Mouse (Mus musculus): ENCODE measurements around the gene Cfap73.

The Cfap73 gene

DNA sequence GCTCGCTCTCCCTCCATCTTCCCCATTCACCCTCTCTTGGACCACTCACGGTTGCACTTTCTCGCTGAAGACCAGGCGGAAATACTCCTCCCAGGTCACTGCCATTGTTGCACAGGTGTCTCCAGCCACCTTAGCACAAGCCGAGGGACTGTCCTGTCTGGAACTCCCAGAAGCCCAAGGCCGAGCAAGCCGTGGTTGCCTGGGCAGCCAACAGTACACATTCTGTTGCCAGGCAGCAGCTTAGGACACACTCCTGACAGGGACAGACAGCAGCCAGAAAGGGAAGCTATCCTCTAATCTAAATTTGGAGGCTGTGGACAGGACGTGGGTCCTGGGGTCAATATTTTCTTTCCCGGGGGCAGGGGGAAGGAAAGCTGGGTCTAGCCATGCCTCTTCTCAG lies at the start of gene Cfap73:
Cfap73 (minus strand) TSS at position 105 of the 400 bp plus-strand sequence.
- no peak for DNase-seq (ENCODE audit: low read depth in 1 of 2, low spot score in 2 of 2)

DNA sequence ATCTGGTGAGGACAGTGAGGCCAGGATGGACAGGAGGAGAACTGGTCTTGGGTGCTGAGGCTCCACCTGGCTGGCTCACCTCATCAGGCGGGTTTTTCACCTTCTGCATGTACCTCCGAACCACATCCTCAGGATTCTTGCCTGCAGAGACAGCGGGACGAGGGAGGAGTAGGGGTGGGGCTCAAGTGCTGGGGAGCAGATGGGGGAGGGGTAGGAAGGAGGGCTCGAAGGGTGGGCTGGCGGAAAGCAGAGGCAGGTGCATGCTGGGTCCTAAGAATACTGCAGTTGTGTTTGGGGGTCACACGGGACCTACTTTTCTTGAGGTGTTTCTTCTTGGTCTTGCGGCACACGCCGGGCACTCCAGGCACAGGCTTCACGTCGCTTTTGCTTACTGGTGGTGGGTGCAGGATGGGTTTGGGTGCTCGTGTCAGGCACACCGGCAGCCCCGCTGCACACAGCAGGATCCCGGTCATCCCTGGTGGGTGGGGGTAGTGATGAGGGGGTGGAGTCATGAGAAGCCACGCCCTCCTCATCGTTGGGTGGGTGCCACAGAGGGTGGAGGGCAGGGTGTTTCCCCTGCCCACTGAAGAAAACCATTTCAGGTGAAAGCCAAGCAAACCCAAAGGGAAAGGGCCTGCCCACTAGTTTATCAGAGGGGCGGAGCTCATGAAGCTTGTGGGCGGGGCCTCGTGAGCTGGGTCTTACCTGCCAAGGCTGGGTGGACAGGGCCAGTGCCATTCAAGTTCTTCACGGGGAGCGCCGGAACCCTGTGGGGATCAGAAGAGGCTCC lies 49.1 kb upstream of the Cfap73 start:
- DNase-seq (ENCODE audit: low read depth in 1 of 2, low spot score in 2 of 2), result no peak

- no peak for DNase-seq (ENCODE audit: low read depth in 1 of 2, low spot score in 2 of 2)
Measured at GRCm38 (mm10) chr5:120680918-120681317, 46.9 kb upstream of the Cfap73 start.

DNA sequence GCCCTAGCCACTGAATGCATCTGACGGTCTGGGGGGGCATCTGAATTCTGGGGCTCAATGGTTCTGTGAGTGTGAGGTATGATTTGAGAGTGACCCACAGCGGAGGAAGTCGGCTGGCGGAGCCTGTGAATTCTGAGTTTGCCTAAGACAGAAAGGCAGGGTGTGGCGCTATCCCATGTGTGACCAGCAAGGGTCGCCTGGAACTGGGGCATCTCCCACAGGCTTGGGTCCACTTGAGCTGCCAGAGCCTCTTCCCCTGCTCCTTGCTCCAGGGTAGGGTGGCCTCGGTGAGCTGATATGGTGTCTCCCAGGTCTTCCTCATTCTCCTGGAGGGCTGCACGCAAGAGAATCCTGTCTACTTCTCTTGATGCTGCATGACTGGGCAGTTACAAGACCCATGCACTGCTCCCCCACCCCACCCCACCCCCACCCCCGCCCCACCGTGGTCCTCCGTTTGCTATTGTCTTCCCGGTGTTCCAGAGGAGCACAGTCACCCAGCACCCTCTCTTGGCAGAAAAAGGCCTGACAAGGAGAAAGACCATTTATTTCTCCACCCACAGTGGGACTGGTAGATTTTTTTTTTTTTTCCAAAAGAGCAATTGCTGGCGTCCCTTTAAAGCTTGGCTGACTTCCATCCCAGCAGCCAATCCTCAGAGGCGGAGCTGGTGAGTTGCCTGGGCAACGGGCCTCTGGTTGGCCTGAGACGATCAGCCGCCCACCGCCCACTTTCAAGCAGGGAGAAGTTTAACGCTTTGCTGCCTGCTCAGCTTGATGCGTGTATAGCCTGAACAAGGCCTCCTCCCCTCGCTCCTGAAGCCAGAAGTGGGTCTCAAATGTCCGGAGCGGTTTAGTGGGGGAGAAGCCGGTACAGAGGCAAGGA lies 45.9 kb upstream of the Cfap73 start:
- no peak for DNase-seq (ENCODE audit: low read depth in 1 of 2, low spot score in 2 of 2)

- DNase-seq (ENCODE audit: low read depth in 1 of 2, low spot score in 2 of 2), result no peak
Measured at GRCm38 (mm10) chr5:120677516-120677915, 43.5 kb upstream of the Cfap73 start.

DNA sequence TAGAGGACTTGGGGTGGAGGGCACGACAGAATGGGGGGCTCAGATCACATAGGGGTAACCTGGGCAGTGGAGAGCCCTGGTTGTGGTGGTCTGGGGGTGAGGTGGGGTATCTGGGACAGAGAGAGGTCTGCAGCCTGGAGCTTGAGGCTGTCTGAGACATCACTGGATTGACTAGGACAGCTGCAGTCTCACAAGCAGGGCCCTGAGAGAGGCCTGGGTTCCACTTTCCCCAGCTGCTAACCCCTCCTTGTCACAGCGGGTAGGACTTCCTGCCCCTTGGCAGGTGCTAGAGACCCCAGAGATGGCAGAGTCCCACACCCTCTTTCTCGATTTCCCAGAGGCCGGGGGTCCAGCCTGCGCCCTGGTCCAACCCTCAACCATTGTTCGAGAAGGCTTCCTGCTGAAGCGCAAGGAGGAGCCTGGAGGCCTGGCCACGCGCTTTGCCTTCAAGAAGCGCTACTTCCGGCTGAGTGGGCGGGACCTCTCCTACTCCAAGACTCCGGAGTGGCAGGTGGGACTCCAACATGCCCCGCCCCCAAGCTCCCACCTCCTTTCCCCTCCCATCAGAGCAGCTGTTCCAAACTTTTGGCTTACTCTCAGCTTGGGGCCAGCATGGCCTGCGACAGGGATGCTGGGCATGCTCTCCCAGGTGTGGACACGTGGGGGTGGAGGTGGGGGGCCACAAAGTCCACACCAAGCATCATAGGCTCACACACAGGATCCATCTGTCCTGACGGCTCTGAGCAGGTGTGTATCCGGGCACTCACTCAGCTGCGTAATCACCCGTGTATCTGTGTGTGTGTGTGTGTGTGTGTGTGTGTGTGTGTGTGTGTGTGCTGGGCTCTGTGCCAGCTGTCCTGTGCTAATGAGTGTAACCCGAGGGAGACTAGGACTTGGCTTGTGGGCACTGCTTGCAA lies 40.5 kb upstream of the Cfap73 start:
- no peak for DNase-seq (ENCODE audit: low read depth in 1 of 2, low spot score in 2 of 2)

DNA sequence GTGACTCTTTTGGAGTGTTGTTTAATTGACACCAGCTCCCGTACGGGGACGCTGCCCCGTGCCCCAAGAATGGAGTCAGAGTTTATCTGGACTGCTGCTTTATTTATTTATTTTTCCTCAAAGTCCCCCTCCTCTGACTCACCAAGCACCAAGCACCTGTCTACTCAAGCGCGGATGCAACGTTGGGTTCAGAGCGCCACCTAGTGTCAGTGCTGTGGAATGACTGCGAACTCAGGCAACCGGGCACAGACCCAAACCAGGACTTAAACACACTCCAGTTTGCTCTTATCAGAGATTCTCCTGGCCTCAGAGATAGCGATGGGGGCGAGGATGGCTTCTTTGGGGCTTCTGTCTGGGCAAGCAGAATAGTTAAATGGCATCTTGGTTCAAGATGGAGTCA lies 39.6 kb upstream of the Cfap73 start:
- no peak for DNase-seq (ENCODE audit: low read depth in 1 of 2, low spot score in 2 of 2)

DNA sequence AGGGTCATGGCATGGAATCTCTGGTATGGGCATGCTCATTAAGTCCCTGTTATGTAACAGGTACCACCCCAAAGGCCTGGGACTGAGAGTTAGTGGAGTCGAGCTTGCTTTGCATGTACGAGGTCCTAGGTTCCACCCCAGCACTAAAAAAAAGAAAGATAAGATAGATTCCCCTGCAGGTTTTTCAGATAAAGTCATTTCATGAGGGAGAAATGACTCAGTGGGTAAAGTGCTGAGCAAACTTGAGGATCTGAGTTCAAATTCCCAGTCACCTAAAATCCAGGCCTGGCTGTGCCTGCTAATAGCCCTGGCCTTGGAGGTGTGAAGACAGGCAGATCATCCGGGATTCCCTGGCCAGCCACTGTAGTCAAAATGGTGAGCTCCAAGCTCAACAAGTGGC lies 37.8 kb upstream of the Cfap73 start:
- DNase-seq (ENCODE audit: low read depth in 1 of 2, low spot score in 2 of 2), result no peak

GRCm38 (mm10) chr5:120670132-120670531 lies 36.1 kb upstream of the Cfap73 start:
- no peak for DNase-seq (ENCODE audit: low read depth in 1 of 2, low spot score in 2 of 2)

DNA sequence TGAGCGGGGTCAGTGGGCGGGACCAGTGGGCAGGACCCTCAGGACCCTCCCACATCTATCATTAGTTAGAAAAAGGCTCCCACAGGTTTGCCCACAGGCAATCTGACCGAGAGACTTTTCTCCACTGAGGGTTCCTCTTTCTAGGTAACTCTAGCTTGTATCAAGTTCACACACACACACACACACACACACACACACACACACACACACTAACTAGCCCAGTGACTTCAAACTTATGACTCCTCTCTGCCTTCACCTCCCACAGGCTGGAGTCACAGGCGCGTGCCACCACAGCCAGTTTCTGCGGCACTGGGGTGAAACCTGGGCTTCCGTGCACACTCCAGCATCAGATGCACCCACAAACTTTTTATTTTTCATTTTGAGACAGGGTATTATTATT lies 34.7 kb upstream of the Cfap73 start:
- no peak for DNase-seq (ENCODE audit: low read depth in 1 of 2, low spot score in 2 of 2)

- DNase-seq (ENCODE audit: low read depth in 1 of 2, low spot score in 2 of 2), result no peak
Measured at GRCm38 (mm10) chr5:120664888-120665287, 30.9 kb upstream of the Cfap73 start.

DNA sequence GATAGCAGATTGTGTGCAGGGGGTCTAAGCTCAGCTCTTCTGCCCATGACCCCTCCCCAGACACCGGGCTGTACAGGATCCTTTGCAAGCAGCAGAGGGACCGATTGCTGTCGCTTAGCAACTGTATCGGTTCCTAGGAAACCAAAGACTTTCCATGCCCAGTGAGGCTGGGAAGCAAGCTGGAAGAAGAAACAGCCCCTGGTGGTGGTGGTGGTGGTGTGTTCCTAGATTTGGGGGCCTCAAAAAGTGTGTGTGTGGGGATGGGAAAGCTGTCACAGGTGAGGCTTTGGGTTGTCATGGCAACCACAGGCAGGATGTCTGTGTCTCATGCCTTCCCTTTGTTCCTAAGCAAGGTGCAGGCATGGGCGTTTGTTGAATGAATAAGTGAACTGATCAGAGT lies 26.8 kb upstream of the Cfap73 start:
- no peak for DNase-seq (ENCODE audit: low read depth in 1 of 2, low spot score in 2 of 2)

DNA sequence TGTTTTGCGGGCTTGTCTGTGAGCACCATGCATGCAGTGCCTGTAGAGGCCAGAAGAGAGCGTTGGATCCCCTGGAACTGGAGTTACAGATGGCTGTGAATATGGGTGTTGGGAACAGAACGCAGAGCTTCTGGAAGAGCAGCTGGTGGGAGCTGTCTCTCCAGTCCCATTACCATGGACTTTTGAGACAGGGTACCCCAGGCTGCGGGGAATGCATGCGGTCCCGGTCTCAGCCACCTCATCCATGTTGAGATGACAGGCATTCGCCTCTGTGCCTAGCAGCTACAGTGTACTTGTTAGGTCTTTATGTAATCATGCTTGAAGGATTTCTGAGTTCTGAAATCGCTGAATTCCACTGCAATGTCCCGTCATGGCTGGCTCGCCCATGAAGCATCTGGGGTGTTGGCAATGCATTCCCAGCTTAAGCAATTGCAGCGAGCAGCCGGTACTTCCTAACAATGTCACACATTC lies 22.3 kb upstream of the Cfap73 start:
- no peak for DNase-seq (ENCODE audit: low read depth in 1 of 2, low spot score in 2 of 2)

DNA sequence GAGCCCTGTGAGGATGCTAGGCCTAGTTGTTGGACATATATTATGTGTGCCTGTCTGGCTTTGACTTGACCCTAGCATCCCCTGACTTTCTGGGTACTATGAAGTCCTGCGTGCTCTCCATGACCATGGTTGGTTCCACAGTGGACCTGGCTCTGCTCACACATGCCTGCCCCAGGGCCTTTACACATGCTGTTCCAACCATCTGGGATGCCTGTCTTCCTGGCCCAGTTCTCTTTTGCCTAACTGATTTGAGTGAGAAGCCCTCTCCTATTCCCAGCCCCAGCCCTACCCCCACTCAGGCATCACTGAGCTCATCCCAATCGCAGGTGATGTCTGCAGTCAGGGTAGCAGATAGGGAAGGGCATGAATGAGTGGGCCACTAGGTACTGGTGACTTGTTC lies 19.8 kb upstream of the Cfap73 start:
- DNase-seq (ENCODE audit: low read depth in 1 of 2, low spot score in 2 of 2), result no peak

GRCm38 (mm10) chr5:120652915-120653701 lies 19.1 kb upstream of the Cfap73 start:
- DNase-seq (ENCODE audit: low read depth in 1 of 2, low spot score in 2 of 2), result no peak

- no peak for DNase-seq (ENCODE audit: low read depth in 1 of 2, low spot score in 2 of 2)
Measured at GRCm38 (mm10) chr5:120651230-120651629, 17.2 kb upstream of the Cfap73 start.

DNA sequence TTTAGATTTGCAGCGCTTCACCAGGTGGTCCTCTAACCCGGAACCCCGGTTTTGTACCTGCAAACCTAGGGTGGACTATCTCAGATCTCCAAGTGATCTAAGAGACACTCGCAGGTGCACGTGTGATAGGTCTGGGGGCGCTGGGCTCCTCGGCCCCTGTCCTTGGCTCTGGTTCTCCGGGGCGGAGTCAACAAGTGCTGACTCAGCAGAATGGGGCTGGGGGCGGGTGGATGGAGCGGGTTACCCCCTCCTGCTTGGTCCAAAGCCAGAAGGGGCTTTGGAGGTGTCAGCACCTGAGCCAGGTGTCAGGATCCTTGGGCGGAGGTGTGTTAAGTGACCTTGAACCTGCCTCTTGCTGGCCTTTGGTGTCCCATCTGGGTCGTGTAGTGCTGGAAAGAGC lies 15.9 kb upstream of the Cfap73 start:
- DNase-seq (ENCODE audit: low read depth in 1 of 2, low spot score in 2 of 2), result no peak

DNA sequence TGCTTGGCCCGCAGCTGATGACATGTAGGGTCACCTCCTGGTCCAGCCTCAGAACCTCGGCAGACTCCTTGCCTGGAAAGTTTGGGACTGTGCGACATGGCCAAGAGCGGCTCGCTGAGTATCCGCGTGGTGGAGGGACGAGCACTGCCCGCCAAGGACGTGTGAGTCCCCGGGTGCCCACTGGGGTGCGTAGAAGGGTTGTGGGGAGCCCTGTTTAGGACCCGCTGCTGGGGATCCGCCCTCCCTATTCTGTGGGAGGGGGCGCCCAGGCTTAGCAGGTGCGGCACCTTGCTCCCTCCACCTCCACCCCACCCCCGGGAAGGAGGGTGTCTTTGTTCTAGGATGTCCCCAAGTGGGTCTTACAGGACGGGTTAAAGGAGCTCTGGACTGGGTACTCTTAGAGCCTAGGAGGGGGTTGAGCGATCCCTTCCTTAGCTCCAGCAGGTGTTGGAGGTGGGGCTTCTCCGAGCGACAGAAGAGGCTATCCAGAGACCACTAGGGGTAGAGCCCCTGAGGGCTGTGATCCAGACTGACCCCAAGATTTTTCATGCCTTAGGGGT lies 15.4 kb upstream of the Cfap73 start:
- no peak for DNase-seq (ENCODE audit: low read depth in 1 of 2, low spot score in 2 of 2)

- peak in 1 of 2 experiments; percentile 31 for DNase-seq (ENCODE audit: low read depth in 1 of 2, low spot score in 2 of 2)
Measured at GRCm38 (mm10) chr5:120648569-120649373, 14.7 kb upstream of the Cfap73 start, which contains the start of gene Rasal1. TSS of gene Rasal1 (plus strand) at chr5:120648812.
